Mouse (Mus musculus): ENCODE measurements at regions not wholly inside any gene's neighbourhood (a gene's known extent, or its start where the extent isn't known, plus 50 kb on each side); places are given as distances from the start of the nearest gene placed in this dataset.
A peak's percentile ranks its signal among the peaks of the same experiment; 100 is the strongest.

GRCm38 (mm10) chr12:77099521-77099920 is 137.5 kb upstream of the Max start:
- Histone ChIP-seq H3K27me3 (ENCODE audit: insufficient read depth, low read length) (no peaks in the 10 kb centered on the region), H3K9me3 (ENCODE audit: low read length) (no peaks in the 10 kb centered on the region), H3K4me3 (ENCODE audit: low read length) (no peak overlapping the region), H3K4me1 (ENCODE audit: insufficient read depth, low read length) (no peaks in the 10 kb centered on the region), H3K4me2 (ENCODE audit: low read depth, low read length) (no peak overlapping the region), H3K9ac (replicated peaks; ENCODE audit: low read length) (no peak overlapping the region), H3K36me3 (ENCODE audit: insufficient read depth, low read length) (no peaks in the 10 kb centered on the region), H3K27ac (no peak overlapping the region)
- whole genome bisulfite sequencing: 87% methylated on average over 5 of the region's 5 CpGs
- DNase-seq (ENCODE audit: low spot score) (no peak), ATAC-seq (no peak)
- no peak for TF ChIP-seq CTCF (IDR thresholded peaks at IDR 0.05; ENCODE audit: low read depth)

DNA sequence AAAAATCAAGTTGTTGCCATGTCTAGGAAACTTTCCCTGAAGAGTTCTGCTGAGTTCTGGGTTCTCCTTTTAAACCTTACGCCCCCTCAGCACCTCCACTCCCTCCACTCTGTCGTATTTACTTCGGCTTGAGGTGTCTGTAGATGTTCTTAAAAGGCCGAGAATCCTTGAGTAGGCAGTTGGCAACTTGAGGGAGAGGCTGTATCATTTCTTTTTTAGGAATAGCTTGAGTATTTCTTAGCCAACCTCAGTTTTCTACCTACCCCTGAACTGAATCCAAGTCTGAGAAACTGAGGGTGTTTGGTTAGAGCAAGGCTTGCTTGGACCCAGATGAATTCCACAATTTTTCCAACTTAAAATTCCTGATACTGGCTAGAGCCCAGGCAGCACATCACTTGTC is 136.8 kb upstream of the Max start:
- WGBS: 93% methylated on average over 4 of the region's 4 CpGs

GRCm38 (mm10) chr12:77097831-77098230 is 135.8 kb upstream of the Max start:
- Histone ChIP-seq H3K27me3 (ENCODE audit: insufficient read depth, low read length) (no peaks in the 10 kb centered on the region), H3K9me3 (ENCODE audit: low read length) (no peaks in the 10 kb centered on the region), H3K36me3 (ENCODE audit: insufficient read depth, low read length) (no peaks in the 10 kb centered on the region), H3K4me3 (ENCODE audit: low read length) (no peak overlapping the region), H3K9ac (replicated peaks; ENCODE audit: low read length) (no peak overlapping the region), H3K27ac (no peak overlapping the region), H3K4me2 (ENCODE audit: low read depth, low read length) (no peak overlapping the region), H3K4me1 (ENCODE audit: insufficient read depth, low read length) (no peaks in the 10 kb centered on the region)
- WGBS: 95% methylated on average over 2 of the region's 2 CpGs
- no peak for DNase-seq (ENCODE audit: low spot score)
- ATAC-seq: no peak
- TF ChIP-seq CTCF (IDR thresholded peaks at IDR 0.05; ENCODE audit: low read depth): no peak

More for the DNA sequence above, 136.8 kb upstream of the Max start:
- Histone ChIP-seq H3K4me3 (ENCODE audit: low read length) (no peak overlapping the region), H3K4me2 (ENCODE audit: low read depth, low read length) (no peak overlapping the region), H3K36me3 (ENCODE audit: insufficient read depth, low read length) (no peaks in the 10 kb centered on the region), H3K9ac (replicated peaks; ENCODE audit: low read length) (no peak overlapping the region), H3K27me3 (ENCODE audit: insufficient read depth, low read length) (no peaks in the 10 kb centered on the region), H3K9me3 (ENCODE audit: low read length) (no peaks in the 10 kb centered on the region), H3K27ac (no peak overlapping the region), H3K4me1 (ENCODE audit: insufficient read depth, low read length) (no peaks in the 10 kb centered on the region)
- no peak for DNase-seq (ENCODE audit: low spot score)
- no peak for TF ChIP-seq CTCF (IDR thresholded peaks at IDR 0.05; ENCODE audit: low read depth)
- no peak for ATAC-seq

DNA sequence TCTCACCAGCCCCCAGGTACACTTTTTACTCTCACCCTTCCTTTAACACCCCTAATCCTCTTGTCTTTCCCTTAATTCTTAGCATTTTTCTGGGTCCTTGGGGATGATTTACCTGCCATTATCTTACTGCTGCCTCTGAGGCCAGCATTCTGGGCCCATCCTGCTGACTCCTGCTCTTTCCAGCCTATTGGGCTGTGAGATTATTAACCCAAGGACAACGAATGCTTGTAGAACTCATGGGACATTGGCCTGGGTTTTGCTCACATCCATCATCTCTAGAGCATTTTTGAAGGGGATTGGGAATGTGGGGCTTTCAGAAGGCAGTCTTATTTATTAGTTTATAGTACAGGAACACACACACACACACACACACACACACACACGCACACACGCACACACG is 134.5 kb upstream of the Max start:
- no peak overlapping the region for H3K4me2 ChIP-seq (ENCODE audit: low read depth, low read length)
- H3K36me3 ChIP-seq (ENCODE audit: insufficient read depth, low read length): no peaks in the 10 kb centered on the region
- H3K27me3 ChIP-seq (ENCODE audit: insufficient read depth, low read length): no peaks in the 10 kb centered on the region
- H3K4me3 ChIP-seq (ENCODE audit: low read length): no peak overlapping the region
- no peaks in the 10 kb centered on the region for H3K4me1 ChIP-seq (ENCODE audit: insufficient read depth, low read length)
- 91% methylated on average over 4 of the region's 4 CpGs for WGBS
- no peaks in the 10 kb centered on the region for H3K9me3 ChIP-seq (ENCODE audit: low read length)
- H3K27ac ChIP-seq: no peak overlapping the region
- TF ChIP-seq CTCF (IDR thresholded peaks at IDR 0.05; ENCODE audit: low read depth): no peak
- no peak for ATAC-seq
- DNase-seq (ENCODE audit: low spot score): no peak
- H3K9ac ChIP-seq (replicated peaks; ENCODE audit: low read length): no peak overlapping the region

DNA sequence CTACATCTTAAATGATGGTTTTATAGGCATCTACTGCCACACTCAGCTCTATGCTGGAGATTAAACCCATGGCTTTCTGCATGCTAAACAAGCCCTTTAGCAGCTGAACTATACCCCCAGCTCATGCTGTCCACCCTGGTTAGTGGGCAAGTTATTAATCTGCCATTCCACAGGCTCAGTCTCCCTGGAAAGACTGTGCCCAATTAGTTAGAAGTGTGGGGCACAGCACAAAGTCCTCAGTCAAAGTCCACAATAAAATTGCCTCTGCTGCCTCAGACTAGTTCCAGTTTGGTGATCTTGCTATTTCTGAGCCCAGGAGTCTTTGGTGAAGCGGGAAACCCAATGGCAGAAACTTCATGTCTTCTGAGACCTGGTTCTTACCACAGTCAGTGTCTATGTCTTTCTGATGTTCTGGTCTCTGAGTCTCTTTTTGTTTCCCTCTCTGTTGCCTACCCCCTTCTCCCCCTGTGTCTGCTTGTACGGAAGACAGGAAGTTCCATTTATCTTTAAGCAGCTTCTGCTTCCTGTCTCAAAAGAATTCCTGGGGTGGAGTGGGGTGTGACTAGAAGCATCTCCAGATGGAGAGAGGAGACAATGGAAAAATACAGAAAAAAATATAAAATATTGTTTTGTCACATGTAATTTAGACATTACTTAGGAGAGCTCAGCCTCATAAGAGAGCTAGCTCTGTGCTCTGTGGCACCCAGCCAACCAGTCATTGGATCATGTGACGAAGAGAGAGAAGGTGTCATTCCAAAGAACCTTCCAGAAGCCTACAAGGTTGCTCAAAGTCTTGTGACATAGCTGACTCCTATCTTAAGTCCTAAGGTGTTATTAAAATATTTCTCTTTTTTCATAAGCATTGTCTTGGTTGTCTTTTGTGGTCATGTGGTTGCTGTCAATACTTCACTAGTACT is 133.3 kb upstream of the Max start:
- no peak overlapping the region for H3K4me3 ChIP-seq (ENCODE audit: low read length)
- H3K4me2 ChIP-seq (ENCODE audit: low read depth, low read length): no peak overlapping the region
- H3K36me3 ChIP-seq (ENCODE audit: insufficient read depth, low read length): no peaks in the 10 kb centered on the region
- H3K27ac ChIP-seq: no peak overlapping the region
- 81% methylated on average over 3 of the region's 3 CpGs for WGBS
- H3K9me3 ChIP-seq (ENCODE audit: low read length): no peaks in the 10 kb centered on the region
- no peak for TF ChIP-seq CTCF (IDR thresholded peaks at IDR 0.05; ENCODE audit: low read depth)
- no peak overlapping the region for H3K9ac ChIP-seq (replicated peaks; ENCODE audit: low read length)
- no peak for DNase-seq (ENCODE audit: low spot score)
- no peak for ATAC-seq
- H3K27me3 ChIP-seq (ENCODE audit: insufficient read depth, low read length): no peaks in the 10 kb centered on the region
- H3K4me1 ChIP-seq (ENCODE audit: insufficient read depth, low read length): no peaks in the 10 kb centered on the region

GRCm38 (mm10) chr12:77094168-77094567 is 132.2 kb upstream of the Max start:
- no peak for TF ChIP-seq CTCF (IDR thresholded peaks at IDR 0.05; ENCODE audit: low read depth)
- no peaks in the 10 kb centered on the region for H3K4me1 ChIP-seq (ENCODE audit: insufficient read depth, low read length)
- no peak overlapping the region for H3K4me2 ChIP-seq (ENCODE audit: low read depth, low read length)
- no peaks in the 10 kb centered on the region for H3K36me3 ChIP-seq (ENCODE audit: insufficient read depth, low read length)
- H3K9me3 ChIP-seq (ENCODE audit: low read length): no peaks in the 10 kb centered on the region
- ATAC-seq (no peak), DNase-seq (ENCODE audit: low spot score) (no peak)
- H3K9ac ChIP-seq (replicated peaks; ENCODE audit: low read length): no peak overlapping the region
- no peak overlapping the region for H3K4me3 ChIP-seq (ENCODE audit: low read length)
- no peaks in the 10 kb centered on the region for H3K27me3 ChIP-seq (ENCODE audit: insufficient read depth, low read length)
- whole genome bisulfite sequencing: 84% methylated on average over 7 of the region's 7 CpGs
- H3K27ac ChIP-seq: no peak overlapping the region

GRCm38 (mm10) chr12:77092741-77093140 is 130.7 kb upstream of the Max start:
- TF ChIP-seq CTCF (IDR thresholded peaks at IDR 0.05; ENCODE audit: low read depth): no peak
- no peak overlapping the region for H3K4me3 ChIP-seq (ENCODE audit: low read length)
- H3K36me3 ChIP-seq (ENCODE audit: insufficient read depth, low read length): no peaks in the 10 kb centered on the region
- H3K4me1 ChIP-seq (ENCODE audit: insufficient read depth, low read length): no peaks in the 10 kb centered on the region
- H3K27me3 ChIP-seq (ENCODE audit: insufficient read depth, low read length): no peaks in the 10 kb centered on the region
- H3K9me3 ChIP-seq (ENCODE audit: low read length): no peaks in the 10 kb centered on the region
- DNase-seq (ENCODE audit: low spot score) (peak; percentile 53), ATAC-seq (no peak)
- no peak overlapping the region for H3K9ac ChIP-seq (replicated peaks; ENCODE audit: low read length)
- H3K27ac ChIP-seq: no peak overlapping the region
- 34% methylated on average over 3 of the region's 3 CpGs for WGBS
- H3K4me2 ChIP-seq (ENCODE audit: low read depth, low read length): no peak overlapping the region

Data from hindbrain, postnatal 0 days (tissue).